Mouse (Mus musculus) layer of hippocampus, postnatal 10 days (tissue): ENCODE measurements around the gene Pxk. TPM values are rescaled to one million over a fixed set of nuclear protein-coding genes. Genes with fewer than 3 reads are reported as not detected.
"Not testable (repeated sequence)": the region's sequence is repeated elsewhere in the genome, so short reads cannot be mapped to it uniquely, and the experiment has no call there.

Source experiments
- DNase-seq, 2 experiments: peaks; one replicate each; pipeline ENCODE4 v3.0.0; 2021; ENCODE audit warnings: low spot score in 2 of 2
- total RNA-seq, 2 experiments: library from RNA; stranded (reverse); gene quantifications; 2 replicates each; pipeline ENCODE4 v1.2.3; 2021

Gene Pxk
- total RNA-seq, 2 experiments from 2014 or later: 26.1 to 27.2 TPM

GRCm38 (mm10) chr14:8101886-8102285 lies 3.9 kb downstream of the Pxk start:
- DNase-seq: no peak

DNA sequence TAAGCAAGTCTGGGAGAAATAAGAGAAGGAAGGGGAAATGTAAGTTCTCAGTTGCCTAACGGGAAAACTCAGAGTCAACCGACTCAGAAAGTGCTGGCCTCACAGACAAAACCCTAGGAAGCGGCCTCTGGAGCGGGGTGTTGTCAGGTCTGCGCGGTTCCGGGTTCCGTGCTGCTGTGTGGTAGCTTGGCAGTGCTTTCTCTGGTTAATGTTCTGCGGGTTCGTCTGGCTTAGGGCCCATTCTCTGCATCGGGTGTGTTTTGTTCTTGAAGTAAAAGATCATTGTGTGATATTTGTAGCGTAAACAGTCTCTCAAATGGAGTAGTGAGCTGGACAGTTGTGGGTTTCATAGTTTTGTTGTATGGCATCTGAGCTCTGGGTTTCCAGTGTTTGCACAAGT lies 4.7 kb downstream of the Pxk start:
- no peak for DNase-seq

DNA sequence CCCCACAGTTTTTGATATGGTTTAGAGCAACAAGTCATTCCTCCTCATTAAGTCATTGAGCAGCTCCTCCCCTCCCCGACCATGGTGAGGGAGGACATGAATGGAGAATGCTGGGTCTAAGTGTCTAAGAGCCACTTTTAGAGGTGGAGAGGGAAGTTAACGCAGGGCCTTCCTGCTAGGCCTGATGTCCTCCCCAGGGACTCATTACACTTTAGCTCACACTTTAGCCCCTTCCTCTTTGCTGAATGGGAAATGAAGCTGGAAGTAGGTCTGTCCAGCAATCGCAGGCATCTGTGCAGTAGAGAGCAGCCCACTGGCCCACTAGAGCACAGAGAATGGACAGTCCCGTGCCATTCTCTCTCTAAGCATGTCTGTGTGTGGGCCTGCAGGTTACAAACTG lies 10.0 kb downstream of the Pxk start:
- DNase-seq: no peak

DNA sequence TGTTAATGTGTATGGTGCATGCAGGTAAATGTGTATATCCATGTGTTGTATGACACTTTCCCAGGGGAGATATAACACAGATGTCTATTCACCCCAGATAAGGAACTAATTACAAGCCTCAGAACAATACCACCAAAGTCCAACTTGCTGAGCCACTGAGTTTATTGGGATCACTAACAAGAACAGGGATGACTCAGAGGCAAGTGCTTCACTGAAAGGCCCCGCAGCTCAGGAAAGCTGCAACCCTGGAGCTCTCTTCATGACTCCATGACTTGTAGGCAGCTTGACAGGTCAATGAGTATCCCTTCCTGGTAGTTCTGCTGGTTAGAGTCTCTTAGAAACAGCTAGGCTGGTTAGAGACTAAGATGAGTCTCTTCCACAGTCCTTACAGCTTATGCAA lies 11.0 kb downstream of the Pxk start:
- no peak for DNase-seq

DNA sequence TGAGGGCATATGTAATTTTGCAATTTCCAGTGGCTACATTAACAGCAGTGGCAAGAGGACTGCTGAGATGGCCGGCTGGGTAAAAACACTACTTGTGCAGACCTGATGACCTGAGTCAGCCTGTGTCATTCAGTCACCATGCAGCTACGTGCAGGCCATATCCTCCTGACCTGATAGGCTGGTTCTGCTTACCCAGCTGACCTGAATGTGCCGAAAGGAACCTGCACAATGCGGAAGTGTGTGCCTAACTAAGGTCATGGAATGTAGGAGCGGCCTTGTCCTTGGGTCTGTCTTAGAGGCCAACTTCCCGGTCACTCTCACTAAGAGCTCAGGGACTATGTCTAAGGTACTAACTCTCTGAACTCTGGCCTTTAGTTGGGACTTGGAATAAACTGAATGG lies 13.5 kb downstream of the Pxk start:
- DNase-seq: no peak

DNA sequence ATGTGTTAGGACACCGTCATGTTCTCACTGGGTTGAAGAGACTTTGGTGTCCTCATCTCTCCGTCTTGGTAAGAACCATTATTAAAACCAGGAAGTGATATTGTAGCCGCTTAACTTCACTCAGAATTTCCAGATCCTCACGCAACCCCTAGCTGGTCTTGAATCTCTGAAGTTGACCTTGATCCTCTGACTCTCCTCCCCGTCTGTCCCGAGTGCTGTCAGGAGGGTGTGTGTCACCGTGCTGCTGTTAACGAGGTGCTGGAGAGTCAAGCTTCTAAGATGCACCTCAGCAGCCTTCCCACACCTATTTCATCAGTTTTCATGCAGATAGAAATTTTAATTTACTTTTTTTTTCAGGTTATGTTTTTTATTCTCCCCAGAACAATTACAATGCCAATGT lies 14.0 kb downstream of the Pxk start:
- no peak for DNase-seq

GRCm38 (mm10) chr14:8113616-8114015 lies 15.6 kb downstream of the Pxk start:
- no peak for DNase-seq

- no peak for DNase-seq
Observed at GRCm38 (mm10) chr14:8114306-8114705, 16.3 kb downstream of the Pxk start.

DNA sequence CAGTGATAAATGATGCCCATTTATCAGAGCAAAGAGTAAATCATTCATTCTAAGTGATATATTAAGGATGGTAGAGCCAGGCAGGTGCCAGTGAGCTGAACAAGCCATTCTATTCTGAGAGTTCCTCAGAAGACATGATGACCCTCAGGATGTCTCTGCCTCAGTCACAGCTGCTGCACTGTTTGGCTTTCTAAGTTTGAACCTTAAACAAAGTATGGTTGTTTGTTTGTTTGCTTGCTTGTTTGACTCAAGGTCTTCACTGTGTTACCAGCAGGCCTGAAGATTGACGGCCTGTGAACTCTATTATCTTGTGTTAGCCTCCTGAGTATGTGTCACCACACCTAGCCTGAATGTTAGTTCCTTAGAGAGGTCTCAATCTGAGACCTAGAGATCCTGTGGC lies 16.7 kb downstream of the Pxk start:
- no peak for DNase-seq

DNA sequence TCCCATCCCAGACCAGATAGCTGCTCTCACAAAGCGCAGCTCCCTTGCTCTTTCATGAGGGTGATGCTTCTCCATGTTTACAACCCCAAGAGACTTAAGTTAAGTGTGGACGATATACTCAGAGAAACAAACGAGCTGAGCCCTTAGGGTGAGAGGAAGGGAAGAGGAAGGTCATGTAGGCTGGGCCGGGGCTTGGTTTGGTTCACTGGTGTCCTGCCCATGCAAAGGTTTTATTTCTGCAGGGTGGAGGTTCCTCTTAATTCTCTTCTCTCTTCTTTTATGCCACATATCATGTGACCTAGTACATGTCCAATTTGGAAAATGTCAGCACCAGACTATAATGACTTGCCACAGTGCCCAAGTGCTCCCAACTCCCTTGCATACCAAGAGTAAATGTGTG lies 17.8 kb downstream of the Pxk start:
- no peak for DNase-seq

- no peak for DNase-seq
Observed at GRCm38 (mm10) chr14:8117371-8117770, 19.4 kb downstream of the Pxk start.

- no peak for DNase-seq
Observed at GRCm38 (mm10) chr14:8119454-8119853, 21.4 kb downstream of the Pxk start.

DNA sequence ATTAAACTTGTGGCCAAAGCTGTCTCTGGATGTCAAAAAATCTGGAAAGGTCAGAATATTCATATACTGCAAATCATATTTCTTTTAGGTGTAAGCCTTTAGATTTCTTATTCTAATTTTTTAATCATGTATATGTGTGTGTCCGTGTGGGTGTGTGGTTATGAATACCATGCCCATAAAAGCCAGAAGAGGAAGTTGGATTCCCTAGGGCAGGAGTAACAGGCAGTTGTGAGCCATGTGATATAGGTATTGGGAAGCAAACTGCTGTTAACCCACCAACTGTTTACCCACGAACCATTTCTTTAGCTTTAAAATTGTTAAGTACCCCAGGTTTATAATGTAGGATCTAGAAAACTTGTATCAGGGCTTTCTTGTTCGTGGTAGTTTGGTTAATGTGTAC lies 21.9 kb downstream of the Pxk start:
- DNase-seq: no peak

DNA sequence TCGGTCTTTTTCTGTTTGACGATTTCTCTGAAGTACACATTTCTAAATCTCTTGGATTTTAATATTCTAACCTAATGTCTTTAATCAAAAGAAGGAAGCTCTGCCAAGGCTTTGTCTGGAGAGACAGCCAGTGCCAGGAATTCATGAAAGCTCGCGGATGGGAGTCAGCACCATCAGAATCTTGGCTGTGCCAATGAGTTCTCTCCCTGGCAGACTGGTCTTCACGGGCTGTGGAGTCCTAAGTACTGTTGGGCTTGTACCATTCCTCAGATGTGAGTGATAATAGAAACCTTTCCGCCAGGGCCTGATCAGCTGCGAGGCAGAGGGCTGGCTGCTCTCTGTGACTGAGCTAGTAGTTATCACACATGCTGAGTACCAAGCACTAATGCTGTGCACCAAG lies 25.1 kb downstream of the Pxk start:
- DNase-seq: peak in 1 of 2 experiments; percentile 37

DNA sequence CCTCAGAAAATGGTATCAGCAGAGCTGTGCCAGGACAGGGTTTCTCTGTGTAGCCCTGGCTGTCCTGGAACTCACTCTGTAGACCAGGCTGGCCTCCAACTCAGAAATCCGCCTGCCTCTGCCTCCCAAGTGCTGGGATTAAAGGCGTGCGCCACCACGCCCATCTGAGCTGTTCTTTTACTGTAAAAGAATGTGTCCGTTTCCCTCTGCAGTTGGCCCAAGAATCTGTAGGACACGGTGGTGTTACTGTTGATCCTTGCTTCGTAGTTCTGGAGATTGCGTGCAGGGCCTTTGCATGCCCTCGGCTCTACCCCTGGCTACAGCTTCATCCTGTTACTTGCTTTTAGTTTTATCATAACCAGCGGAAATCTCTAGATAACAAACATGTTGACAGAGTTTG lies 25.6 kb downstream of the Pxk start:
- not testable (repeated sequence) for DNase-seq

- DNase-seq: no peak
Observed at GRCm38 (mm10) chr14:8124046-8124881, 26.3 kb downstream of the Pxk start.

- DNase-seq: no peak
Observed at GRCm38 (mm10) chr14:8127971-8128370, 30.0 kb downstream of the Pxk start.

DNA sequence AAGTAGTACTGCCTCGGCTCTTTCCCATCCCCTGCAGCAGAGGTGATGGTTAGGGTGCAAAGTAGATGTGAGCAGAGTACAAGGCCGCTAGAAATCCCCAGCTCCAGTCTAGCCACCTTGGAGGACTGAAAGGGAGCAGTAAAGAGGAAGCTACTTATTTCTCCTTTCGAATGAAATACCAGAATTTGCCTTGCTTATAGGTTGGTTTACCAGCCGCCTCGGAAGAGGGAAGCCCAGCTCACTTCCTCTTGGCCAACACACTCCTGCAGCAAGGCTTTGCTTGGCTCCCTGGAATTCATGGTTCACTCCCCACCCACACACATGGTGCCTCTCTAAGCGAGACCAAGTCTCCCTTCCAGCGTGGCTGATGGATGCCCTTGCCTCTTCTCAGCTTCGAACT lies 34.8 kb downstream of the Pxk start:
- DNase-seq: no peak

DNA sequence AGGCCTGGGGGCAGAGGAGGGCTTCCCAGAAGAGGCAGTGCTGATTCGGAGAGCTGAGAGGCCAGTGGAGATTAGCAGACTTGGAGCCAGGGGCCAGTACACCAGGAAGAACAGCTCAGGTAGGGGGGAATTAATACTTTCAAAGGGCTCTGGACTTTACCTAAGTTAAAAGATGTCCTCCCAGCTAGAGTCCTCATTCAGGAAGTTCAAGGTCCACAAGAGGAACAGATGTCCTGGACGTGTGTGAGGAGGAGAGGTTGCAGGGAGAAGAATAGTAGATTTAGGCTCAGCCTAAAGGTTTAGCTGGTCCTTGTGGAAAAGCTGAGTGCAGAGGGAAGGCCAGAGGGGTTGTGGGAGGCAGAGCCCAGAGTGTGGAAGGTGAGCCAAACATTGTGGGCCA lies 36.2 kb downstream of the Pxk start:
- DNase-seq: no peak

GRCm38 (mm10) chr14:8135130-8135529 lies 37.1 kb downstream of the Pxk start:
- DNase-seq: no peak

- DNase-seq: peak in 1 of 2 experiments; percentile 26
Observed at GRCm38 (mm10) chr14:8139724-8140710, 42.0 kb downstream of the Pxk start.

DNA sequence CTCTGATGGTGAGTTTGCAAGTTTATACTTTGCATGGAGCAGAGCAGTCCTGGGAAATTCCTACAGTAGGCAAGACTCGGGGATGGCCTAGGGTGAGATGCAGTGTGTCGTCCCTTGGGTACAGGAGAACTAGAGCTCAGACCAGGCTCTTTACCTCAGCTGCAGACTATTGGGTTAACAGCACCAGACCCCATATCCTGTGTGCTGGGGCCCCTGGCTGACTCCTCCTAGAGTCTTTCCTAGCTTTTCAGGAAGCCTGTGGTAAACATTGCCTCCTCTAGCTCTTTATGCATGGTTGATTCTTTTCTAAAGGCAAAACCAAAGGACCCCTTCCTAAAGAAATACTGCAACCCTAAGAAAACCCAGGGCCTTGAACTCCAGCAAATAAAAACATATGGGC lies 43.1 kb downstream of the Pxk start:
- no peak for DNase-seq
